Mouse (Mus musculus) intestine, postnatal 0 days (tissue): ENCODE results near the gene Gm13694. TPM values are rescaled to one million over a fixed set of nuclear protein-coding genes. Genes with fewer than 3 reads are reported as not detected.
"Not testable (repeated sequence)": the region's sequence is repeated elsewhere in the genome, so short reads cannot be mapped to it uniquely, and the experiment has no call there.

Source experiments
- ATAC-seq: fragments of 200-750 bp; cut with Nextera tagmentation; 2 replicates; pipeline ENCODE4 v1.8.0; 2017; ENCODE audit warnings: mild to moderate bottlenecking, moderate TSS enrichment, moderate library complexity
- H3K27ac ChIP-seq: fragments of 300-500 bp; sonication (generic); 2 replicates; pipeline ENCODE4 v1.5.1; 2014; ENCODE audit warnings: mild to moderate bottlenecking, low read depth, low read length, moderate library complexity
- H3K27me3 ChIP-seq: fragments of 300-500 bp; sonication (generic); replicated peaks from 2 replicates; pipeline ENCODE4 v1.6.1; 2014; ENCODE audit warnings: low read length, mixed read lengths; ENCODE audit not compliant: control insufficient read depth, insufficient read depth
- H3K36me3 ChIP-seq: fragments of 300-500 bp; sonication (generic); 2 replicates; pipeline ENCODE4 v1.6.1; 2014; ENCODE audit warnings: mild to moderate bottlenecking, moderate library complexity; ENCODE audit not compliant: control insufficient read depth, insufficient read depth
- H3K4me1 ChIP-seq: fragments of 300-500 bp; sonication (generic); replicated peaks from 2 replicates; pipeline ENCODE4 v1.6.1; 2014; ENCODE audit warnings: antibody characterized with exemption, low read length, mixed read lengths; ENCODE audit not compliant: control insufficient read depth, insufficient read depth
- H3K4me2 ChIP-seq: fragments of 300-500 bp; sonication (generic); replicated peaks from 2 replicates; pipeline ENCODE4 v1.6.1; 2014; ENCODE audit warnings: low read depth, mild to moderate bottlenecking, moderate library complexity
- H3K4me3 ChIP-seq: fragments of 300-500 bp; sonication (generic); 2 replicates; pipeline ENCODE4 v1.5.1; 2014; ENCODE audit warnings: low read depth, low read length
- H3K9ac ChIP-seq: fragments of 300-500 bp; sonication (generic); 2 replicates; pipeline ENCODE4 v1.6.1; 2014; ENCODE audit warnings: mild to moderate bottlenecking, low read depth, low read length
- H3K9me3 ChIP-seq: fragments of 300-500 bp; sonication (generic); 2 replicates; pipeline ENCODE4 v1.6.1; 2016; ENCODE audit warnings: mixed run types; ENCODE audit not compliant: control insufficient read depth
- CTCF ChIP-seq: sonication (generic); IDR thresholded peaks from 2 replicates; pipeline ENCODE4 v1.5.1; 2016; ENCODE audit warnings: low read depth, mild to moderate bottlenecking, control low read depth, antibody characterized with exemption, moderate library complexity
- WGBS: fragments of 180-500 bp; shearing (Covaris S2); extraction: QIAGEN DNeasy Blood & Tissue Kit; methylation state at CpG from one replicate; pipeline ENCODE4 v1.1.7; 2014; 5-methylcytosine and 5-hydroxymethylcytosine counted together
- polyA plus RNA-seq: library from polyadenylated mRNA; unstranded; fragments of >200 nt; fragmentation: Nextera tagmentation; extraction: Ambion mirVana; gene quantifications from 2 replicates; pipeline ENCODE4 v1.2.1, GENCODE M21; 2015

Gm13694 gene
- polyA plus RNA-seq = not detected in 2 replicates

GRCm38 (mm10) chr2:83978633-83979032, at the start of gene Gm13694:
TSS of gene Gm13694 (plus strand) at chr2:83978933.
- not testable (repeated sequence) for H3K4me1 ChIP-seq, H3K9ac ChIP-seq, H3K27me3 ChIP-seq, H3K4me3 ChIP-seq, H3K4me2 ChIP-seq, H3K9me3 ChIP-seq, H3K36me3 ChIP-seq, H3K27ac ChIP-seq, ATAC-seq
- no CpG with 5 or more reads among the region's 6 CpGs for WGBS

GRCm38 (mm10) chr2:83929478-83930088, 49.1 kb upstream of the Gm13694 start:
- Histone ChIP-seq H3K36me3 (no peaks in the 10 kb centered on the region), H3K4me2 (no peak overlapping the region), H3K9me3 (no peaks in the 10 kb centered on the region), H3K4me1 (no peaks in the 10 kb centered on the region), H3K4me3 (no peak overlapping the region), H3K9ac (no peak overlapping the region), H3K27me3 (no peaks in the 10 kb centered on the region), H3K27ac (no peak overlapping the region)
- no peak for ATAC-seq
- WGBS = 71% methylated on average over 2 of the region's 2 CpGs
- TF ChIP-seq CTCF = no peak

- no peak for TF ChIP-seq CTCF
- no peak for ATAC-seq
- H3K27me3 ChIP-seq = no peaks in the 10 kb centered on the region
- H3K4me1 ChIP-seq = no peaks in the 10 kb centered on the region
- H3K4me3 ChIP-seq = no peak within 1 kb of the TSS
- 3% methylated on average over 20 of the region's 20 CpGs for WGBS
- H3K4me2 ChIP-seq = peak within 1 kb of the TSS; percentile 28
- H3K9me3 ChIP-seq = no peaks in the 10 kb centered on the region
- no peak within 1 kb of the TSS for H3K9ac ChIP-seq
- H3K27ac ChIP-seq = no peak within 1 kb of the TSS
- H3K36me3 ChIP-seq = no peaks in the 10 kb centered on the region
These were observed 37.8 kb upstream of the Gm13694 start, which contains the start of gene Zswim2 for GRCm38 (mm10) chr2:83940931-83941361. TSS of gene Zswim2 (minus strand) at chr2:83941228.

GRCm38 (mm10) chr2:83941378-83941777, 37.4 kb upstream of the Gm13694 start:
- no peak overlapping the region for H3K27ac ChIP-seq
- H3K4me2 ChIP-seq = peak overlapping the region; percentile 28
- TF ChIP-seq CTCF = no peak
- no peak overlapping the region for H3K9ac ChIP-seq
- no peak for ATAC-seq
- H3K36me3 ChIP-seq = no peaks in the 10 kb centered on the region
- H3K4me3 ChIP-seq = no peak overlapping the region
- no peaks in the 10 kb centered on the region for H3K4me1 ChIP-seq
- H3K9me3 ChIP-seq = no peaks in the 10 kb centered on the region
- H3K27me3 ChIP-seq = no peaks in the 10 kb centered on the region
- 49% methylated on average over 3 of the region's 3 CpGs for WGBS

GRCm38 (mm10) chr2:83941792-83942191, 36.9 kb upstream of the Gm13694 start:
- no peak overlapping the region for H3K4me3 ChIP-seq
- no peak for TF ChIP-seq CTCF
- ATAC-seq = no peak
- no peaks in the 10 kb centered on the region for H3K9me3 ChIP-seq
- H3K4me1 ChIP-seq = no peaks in the 10 kb centered on the region
- H3K4me2 ChIP-seq = no peak overlapping the region
- H3K9ac ChIP-seq = no peak overlapping the region
- 69% methylated on average over 4 of the region's 4 CpGs for WGBS
- H3K27me3 ChIP-seq = no peaks in the 10 kb centered on the region
- H3K27ac ChIP-seq = no peak overlapping the region
- H3K36me3 ChIP-seq = no peaks in the 10 kb centered on the region

- H3K27ac ChIP-seq, H3K9me3 ChIP-seq, H3K4me1 ChIP-seq, H3K4me2 ChIP-seq, H3K36me3 ChIP-seq, H3K9ac ChIP-seq, H3K4me3 ChIP-seq, ATAC-seq, H3K27me3 ChIP-seq: not testable (repeated sequence)
- no CpG with 5 or more reads among the region's 6 CpGs for WGBS
These were observed 23.3 kb upstream of the Gm13694 start, which contains the start of gene Gm13698 for GRCm38 (mm10) chr2:83955393-83955792. TSS of gene Gm13698 (plus strand) at chr2:83955693.

- no CpG with 5 or more reads among the region's 6 CpGs for WGBS
- H3K4me2 ChIP-seq, H3K27ac ChIP-seq, H3K9ac ChIP-seq, H3K36me3 ChIP-seq, H3K4me3 ChIP-seq, H3K9me3 ChIP-seq, H3K4me1 ChIP-seq, ATAC-seq, H3K27me3 ChIP-seq: not testable (repeated sequence)
These were observed 17.5 kb upstream of the Gm13694 start, which contains the start of gene Gm13693 for GRCm38 (mm10) chr2:83961203-83961602. TSS of gene Gm13693 (plus strand) at chr2:83961503.

GRCm38 (mm10) chr2:83967013-83967412, 11.7 kb upstream of the Gm13694 start, which contains the start of gene Gm13695:
TSS of gene Gm13695 (plus strand) at chr2:83967313.
- not testable (repeated sequence) for H3K4me2 ChIP-seq, H3K4me1 ChIP-seq, H3K27me3 ChIP-seq, H3K9ac ChIP-seq, H3K27ac ChIP-seq, H3K36me3 ChIP-seq, H3K4me3 ChIP-seq, ATAC-seq, H3K9me3 ChIP-seq
- WGBS = no CpG with 5 or more reads among the region's 6 CpGs

- H3K27ac ChIP-seq, H3K9ac ChIP-seq, ATAC-seq, H3K4me2 ChIP-seq, H3K36me3 ChIP-seq, H3K27me3 ChIP-seq, H3K4me3 ChIP-seq, H3K9me3 ChIP-seq, H3K4me1 ChIP-seq: not testable (repeated sequence)
- no CpG with 5 or more reads among the region's 6 CpGs for WGBS
These were observed 5.9 kb upstream of the Gm13694 start, which contains the start of gene Gm13696 for GRCm38 (mm10) chr2:83972823-83973222. TSS of gene Gm13696 (plus strand) at chr2:83973123.
